Mouse (Mus musculus) skeletal muscle tissue, postnatal 0 days (tissue): ENCODE measurements around the gene Fam3c. TPM values are rescaled to one million over a fixed set of nuclear protein-coding genes. Genes with fewer than 3 reads are reported as not detected.

Source experiments
- polyA plus RNA-seq: library from polyadenylated mRNA; unstranded; fragments of >200 nt; fragmentation: Nextera tagmentation; extraction: Ambion mirVana; gene quantifications from 2 replicates; pipeline ENCODE4 v1.2.1, GENCODE M21; 2015

The Fam3c gene
- polyA plus RNA-seq: 42.6 and 43.3 TPM in 2 replicates

DNA sequence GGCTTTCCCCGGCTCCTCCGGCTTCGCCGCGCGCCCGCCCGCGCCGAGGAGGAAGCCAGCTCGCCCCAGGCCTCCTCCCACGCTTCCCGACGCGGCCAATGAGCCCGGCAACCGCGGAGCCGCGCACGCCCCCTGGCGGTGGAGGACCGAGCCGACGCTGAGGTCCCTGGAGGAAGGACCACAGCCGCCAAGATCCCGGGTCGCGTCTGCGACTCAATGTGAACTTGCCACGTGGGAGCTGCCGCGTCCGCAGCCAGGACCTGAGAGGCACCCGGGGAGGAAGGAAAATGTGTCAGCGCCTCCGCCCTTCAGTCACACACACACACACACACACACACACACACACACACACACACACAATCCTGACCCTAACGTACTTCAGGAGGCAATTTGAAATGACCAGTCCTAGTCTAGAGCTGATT, at the start of gene Fam3c:
TSS of gene Fam3c (minus strand) at position 158 of the 422 bp plus-strand sequence.

DNA sequence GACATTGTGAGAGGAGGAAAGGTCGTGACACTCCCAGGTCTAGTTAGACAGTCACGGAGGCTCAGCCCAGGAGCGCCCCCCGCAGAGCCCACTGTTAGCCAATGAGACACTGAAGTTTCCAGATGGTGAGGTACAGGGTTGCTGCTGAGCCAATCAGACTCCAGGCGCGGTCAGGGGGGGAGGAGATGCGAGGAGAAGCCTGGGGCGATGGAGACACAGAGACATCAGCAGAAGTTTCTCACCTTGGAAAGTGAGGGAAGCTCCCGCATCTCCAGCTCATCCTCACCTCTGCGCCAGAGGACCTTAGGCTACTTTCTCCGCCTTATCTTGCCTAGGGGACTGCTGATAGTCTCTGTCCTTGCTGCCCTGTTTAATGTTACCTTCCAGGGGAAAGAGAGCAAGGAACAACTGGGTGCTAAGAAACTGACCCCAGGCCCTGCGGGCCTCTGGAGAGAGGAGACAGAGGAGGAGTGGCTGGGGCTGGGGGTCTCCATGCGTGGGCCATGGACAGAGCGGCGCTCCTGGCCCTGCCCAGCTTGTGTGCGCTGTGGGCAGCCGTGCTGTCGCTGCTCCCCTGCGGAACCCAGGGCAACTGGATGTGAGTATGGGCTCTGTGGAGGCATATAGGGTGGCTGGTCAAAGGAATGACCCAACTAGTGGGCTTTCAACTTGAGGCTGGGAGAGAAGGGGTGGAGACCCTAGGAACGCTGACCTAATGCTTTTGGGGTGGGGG, 67.9 kb downstream of the Fam3c start, which contains the start of gene Wnt16:
TSS of gene Wnt16 (plus strand) at position 224 of the 733 bp plus-strand sequence.

Other genes starting within 250 kb of the Fam3c start
- gene Wnt16, start 68.0 kb downstream of the Fam3c start, polyA plus RNA-seq: 1.3 and 2.2 TPM in 2 replicates